Mouse (Mus musculus) frontal cortex, adult (tissue): ENCODE measurements around the gene Ftl1.

Experiments
- ATAC-seq: cut with Nextera tagmentation; 2 replicates; pipeline ENCODE4 v1.9.2; 2017; ENCODE audit warnings: mild to moderate bottlenecking, moderate library complexity, mixed read lengths; ENCODE audit not compliant: low TSS enrichment

The Ftl1 gene

GRCm38 (mm10) chr7:45413113-45413863 is 46.4 kb downstream of the Ftl1 start, which contains the start of gene Ntf5:
Ntf5 (plus strand) TSS chr7:45413695.
- ATAC-seq = no peak

- no peak for ATAC-seq
Observed at GRCm38 (mm10) chr7:45412421-45412820, 47.3 kb downstream of the Ftl1 start.

- no peak for ATAC-seq
Observed at GRCm38 (mm10) chr7:45409497-45410163, 50.1 kb downstream of the Ftl1 start.

- no peak for ATAC-seq
Observed at GRCm38 (mm10) chr7:45408949-45409348, 50.7 kb downstream of the Ftl1 start.

GRCm38 (mm10) chr7:45408351-45408750 is 51.3 kb downstream of the Ftl1 start:
- no peak for ATAC-seq
